Mouse (Mus musculus) bone marrow, adult 2 months (tissue): Measurements from ENCODE around the gene Pus7.

Experiments
- CTCF ChIP-seq: fragments of 200-500 bp; IDR thresholded peaks from 2 replicates; pipeline ENCODE4 v1.5.1; 2011; ENCODE audit warnings: low read length, control low read depth; ENCODE audit not compliant: control insufficient read depth, insufficient read depth
- POLR2A ChIP-seq: fragments of 200-500 bp; IDR thresholded peaks from 2 replicates; pipeline ENCODE4 v1.6.1; 2011; ENCODE audit warnings: low read depth, mild to moderate bottlenecking, control low read depth, low read length, borderline replicate concordance; ENCODE audit not compliant: control insufficient read depth

GRCm38 (mm10) chr5:23781172-23781571, 2.3 kb downstream of the Pus7 start:
- TF ChIP-seq CTCF: no peak
- TF ChIP-seq POLR2A: no peak
